Mouse (Mus musculus): Measurements from ENCODE around the gene Sez6. TPM values are rescaled to one million over a fixed set of nuclear protein-coding genes. Genes with fewer than 3 reads are reported as not detected.

The Sez6 gene
- polyA plus RNA-seq, 1 experiment from 2014 or later: 0.04 TPM

- peaks cover 5% of the 10 kb centered on the region; the same call in 1 of the 2 replicates for H3K27me3 ChIP-seq (ENCODE audit: control insufficient read depth, insufficient read depth, low read length)
- H3K4me2 ChIP-seq (ENCODE audit: low read depth, low read length): no peak overlapping the region
- H3K27ac ChIP-seq (ENCODE audit: low read length): no peak overlapping the region
- no peak for ATAC-seq (replicated peaks; ENCODE audit: extremely low read depth, insufficient read depth, low FRiP score)
- H3K4me1 ChIP-seq (ENCODE audit: control insufficient read depth, insufficient read depth, low read length): peaks cover 9% of the 10 kb centered on the region
- no peaks in the 10 kb centered on the region for H3K9me3 ChIP-seq (replicated peaks; ENCODE audit: control insufficient read depth, low read length)
- no peaks in the 10 kb centered on the region for H3K36me3 ChIP-seq (ENCODE audit: control insufficient read depth, insufficient read depth)
- 63% methylated on average over 5 of the region's 5 CpGs for WGBS
- no peak overlapping the region for H3K4me3 ChIP-seq (ENCODE audit: low read length)
- no peak overlapping the region for H3K9ac ChIP-seq (ENCODE audit: low read length)
Observed at GRCm38 (mm10) chr11:77901366-77901765, 29.2 kb upstream of the Sez6 start.

DNA sequence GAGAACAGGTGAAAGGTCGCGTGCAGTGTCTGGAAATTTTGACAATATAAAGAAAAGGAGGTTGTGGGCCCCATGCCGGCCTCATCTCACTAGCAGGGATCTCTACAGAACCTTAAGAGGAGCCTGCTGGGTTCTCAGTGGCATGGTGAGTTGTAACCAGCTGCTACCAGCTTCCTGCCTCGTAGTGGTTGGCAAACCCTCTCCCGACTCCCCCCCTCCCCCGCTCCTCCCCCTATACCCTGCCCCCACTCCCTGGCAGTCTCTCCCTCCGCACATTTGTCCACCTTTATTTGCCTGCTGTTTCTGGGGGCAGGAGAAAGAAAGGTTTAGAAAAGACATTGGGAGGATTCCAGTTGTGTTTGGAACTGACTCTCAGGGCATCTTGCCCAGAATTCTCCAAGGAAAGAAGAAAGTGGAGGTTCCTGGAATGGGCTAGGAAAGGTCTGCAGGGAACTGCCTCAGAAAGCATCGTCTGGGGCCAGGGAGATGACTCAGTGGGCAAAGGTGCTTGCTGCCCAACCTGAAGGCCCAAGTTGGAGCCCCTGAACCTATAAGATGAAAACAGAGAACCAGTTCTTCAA is 28.7 kb upstream of the Sez6 start:
- Histone ChIP-seq H3K36me3 (ENCODE audit: control insufficient read depth, insufficient read depth) (no peaks in the 10 kb centered on the region), H3K4me2 (ENCODE audit: low read depth, low read length) (no peak overlapping the region), H3K9me3 (replicated peaks; ENCODE audit: control insufficient read depth, low read length) (no peaks in the 10 kb centered on the region), H3K27me3 (ENCODE audit: control insufficient read depth, insufficient read depth, low read length) (peaks cover 5% of the 10 kb centered on the region), H3K9ac (ENCODE audit: low read length) (no peak overlapping the region), H3K4me3 (ENCODE audit: low read length) (no peak overlapping the region), H3K4me1 (ENCODE audit: control insufficient read depth, insufficient read depth, low read length) (peaks cover 5% of the 10 kb centered on the region; the same call in 1 of the 2 replicates), H3K27ac (ENCODE audit: low read length) (no peak overlapping the region)
- WGBS: 58% methylated on average over 8 of the region's 8 CpGs
- ATAC-seq (replicated peaks; ENCODE audit: extremely low read depth, insufficient read depth, low FRiP score): no peak

- WGBS: 11% methylated on average over 3 of the region's 3 CpGs
- ATAC-seq (replicated peaks; ENCODE audit: extremely low read depth, insufficient read depth, low FRiP score): no peak
- Histone ChIP-seq H3K27me3 (ENCODE audit: control insufficient read depth, insufficient read depth, low read length) (peaks cover 7% of the 10 kb centered on the region), H3K4me2 (ENCODE audit: low read depth, low read length) (no peak overlapping the region), H3K4me3 (ENCODE audit: low read length) (no peak overlapping the region), H3K36me3 (ENCODE audit: control insufficient read depth, insufficient read depth) (no peaks in the 10 kb centered on the region), H3K27ac (ENCODE audit: low read length) (no peak overlapping the region), H3K9me3 (replicated peaks; ENCODE audit: control insufficient read depth, low read length) (no peaks in the 10 kb centered on the region), H3K4me1 (ENCODE audit: control insufficient read depth, insufficient read depth, low read length) (0 out of 2 replicates have a peak, but pooled peaks cover 2% of the 10 kb centered on the region), H3K9ac (ENCODE audit: low read length) (no peak overlapping the region)
Observed at GRCm38 (mm10) chr11:77903761-77904160, 26.8 kb upstream of the Sez6 start.

GRCm38 (mm10) chr11:77904707-77905106 is 25.9 kb upstream of the Sez6 start:
- Histone ChIP-seq H3K9ac (ENCODE audit: low read length) (no peak overlapping the region), H3K36me3 (ENCODE audit: control insufficient read depth, insufficient read depth) (no peaks in the 10 kb centered on the region), H3K27me3 (ENCODE audit: control insufficient read depth, insufficient read depth, low read length) (peaks cover 7% of the 10 kb centered on the region), H3K9me3 (replicated peaks; ENCODE audit: control insufficient read depth, low read length) (no peaks in the 10 kb centered on the region), H3K4me2 (ENCODE audit: low read depth, low read length) (no peak overlapping the region), H3K4me1 (ENCODE audit: control insufficient read depth, insufficient read depth, low read length) (0 out of 2 replicates have a peak, but pooled peaks cover 2% of the 10 kb centered on the region), H3K27ac (ENCODE audit: low read length) (no peak overlapping the region), H3K4me3 (ENCODE audit: low read length) (no peak overlapping the region)
- 74% methylated on average over 1 of the region's 1 CpGs for WGBS
- ATAC-seq (replicated peaks; ENCODE audit: extremely low read depth, insufficient read depth, low FRiP score): no peak

- Histone ChIP-seq H3K27ac (ENCODE audit: low read length) (no peak overlapping the region), H3K27me3 (ENCODE audit: control insufficient read depth, insufficient read depth, low read length) (peaks cover 7% of the 10 kb centered on the region; the same call in 1 of the 2 replicates), H3K9ac (ENCODE audit: low read length) (no peak overlapping the region), H3K4me1 (ENCODE audit: control insufficient read depth, insufficient read depth, low read length) (0 out of 2 replicates have a peak, but pooled peaks cover 2% of the 10 kb centered on the region), H3K4me3 (ENCODE audit: low read length) (no peak overlapping the region), H3K36me3 (ENCODE audit: control insufficient read depth, insufficient read depth) (no peaks in the 10 kb centered on the region), H3K9me3 (replicated peaks; ENCODE audit: control insufficient read depth, low read length) (no peaks in the 10 kb centered on the region), H3K4me2 (ENCODE audit: low read depth, low read length) (no peak overlapping the region)
- ATAC-seq (replicated peaks; ENCODE audit: extremely low read depth, insufficient read depth, low FRiP score): no peak
- WGBS: 28% methylated on average over 19 of the region's 19 CpGs
Observed at GRCm38 (mm10) chr11:77906097-77906687, 24.4 kb upstream of the Sez6 start.

DNA sequence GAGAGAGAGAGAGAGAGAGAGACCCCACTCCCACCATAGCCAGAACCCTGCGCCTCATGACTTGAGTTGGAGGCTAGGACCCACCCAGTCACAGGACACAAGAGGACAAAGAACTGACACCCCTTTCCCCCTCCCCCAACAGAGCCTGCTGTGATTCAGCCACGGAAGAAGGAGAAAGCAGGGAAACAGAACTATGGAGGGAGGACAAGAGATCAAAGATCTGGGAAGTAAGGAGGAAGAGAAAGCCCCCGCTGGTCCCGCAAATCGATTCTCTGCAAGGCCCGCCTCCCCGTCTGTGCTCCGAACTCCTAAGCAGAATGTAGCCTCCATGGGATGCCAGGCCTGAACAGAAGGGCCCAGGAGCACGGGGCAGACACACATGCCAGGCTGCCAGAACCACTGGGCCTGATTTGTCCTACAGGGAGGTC is 23.8 kb upstream of the Sez6 start:
- Histone ChIP-seq H3K4me3 (ENCODE audit: low read length) (no peak overlapping the region), H3K27ac (ENCODE audit: low read length) (no peak overlapping the region), H3K9me3 (replicated peaks; ENCODE audit: control insufficient read depth, low read length) (no peaks in the 10 kb centered on the region), H3K36me3 (ENCODE audit: control insufficient read depth, insufficient read depth) (no peaks in the 10 kb centered on the region), H3K27me3 (ENCODE audit: control insufficient read depth, insufficient read depth, low read length) (peaks cover 10% of the 10 kb centered on the region; the same call in 1 of the 2 replicates), H3K4me1 (ENCODE audit: control insufficient read depth, insufficient read depth, low read length) (0 out of 2 replicates have a peak, but pooled peaks cover 2% of the 10 kb centered on the region), H3K9ac (ENCODE audit: low read length) (no peak overlapping the region), H3K4me2 (ENCODE audit: low read depth, low read length) (no peak overlapping the region)
- no peak for ATAC-seq (replicated peaks; ENCODE audit: extremely low read depth, insufficient read depth, low FRiP score)
- 19% methylated on average over 9 of the region's 9 CpGs for WGBS

DNA sequence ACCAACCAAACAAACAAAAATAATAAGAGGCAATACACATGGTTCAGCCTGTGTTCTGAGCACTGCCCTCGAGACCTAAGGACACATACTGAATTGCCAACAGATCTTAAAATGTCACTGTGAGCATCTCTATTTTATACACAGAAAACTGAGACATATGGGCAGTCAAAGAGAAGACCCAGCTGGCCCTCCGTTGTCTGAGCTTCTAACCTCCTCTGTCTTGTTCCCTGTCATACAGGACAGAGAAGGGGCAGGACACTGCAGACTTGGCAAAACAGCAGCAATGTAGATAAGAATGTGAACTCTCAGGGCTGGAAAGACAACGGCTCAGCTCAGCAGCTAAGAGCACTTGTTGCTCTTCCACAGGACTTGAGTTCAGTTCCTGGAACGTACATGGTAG is 22.1 kb upstream of the Sez6 start:
- peaks cover 13% of the 10 kb centered on the region for H3K27me3 ChIP-seq (ENCODE audit: control insufficient read depth, insufficient read depth, low read length)
- no peak for ATAC-seq (replicated peaks; ENCODE audit: extremely low read depth, insufficient read depth, low FRiP score)
- no peaks in the 10 kb centered on the region for H3K9me3 ChIP-seq (replicated peaks; ENCODE audit: control insufficient read depth, low read length)

DNA sequence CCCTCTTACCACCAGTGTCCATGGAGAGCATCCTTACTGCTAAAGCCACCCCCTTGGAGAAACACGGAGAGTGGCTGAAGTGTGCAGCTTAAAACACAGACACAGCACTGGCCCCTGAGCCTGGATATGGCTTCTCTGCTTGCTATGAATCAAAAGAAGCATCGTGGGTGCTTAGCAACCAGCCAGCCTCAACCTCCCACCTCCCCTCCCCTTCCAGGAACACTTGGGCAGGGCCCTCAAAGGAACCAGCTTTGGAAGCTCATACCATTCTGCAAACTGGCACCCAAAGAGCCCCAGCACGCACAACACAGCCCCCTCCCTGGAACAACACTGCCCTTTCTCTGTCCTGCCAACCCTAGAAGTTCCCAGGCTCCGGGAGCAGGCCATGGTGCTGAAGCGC is 21.2 kb upstream of the Sez6 start:
- no peaks in the 10 kb centered on the region for H3K36me3 ChIP-seq (ENCODE audit: control insufficient read depth, insufficient read depth)
- no peak for ATAC-seq (replicated peaks; ENCODE audit: extremely low read depth, insufficient read depth, low FRiP score)
- no peak overlapping the region for H3K4me3 ChIP-seq (ENCODE audit: low read length)
- H3K4me1 ChIP-seq (ENCODE audit: control insufficient read depth, insufficient read depth, low read length): 0 out of 2 replicates have a peak, but pooled peaks cover 2% of the 10 kb centered on the region
- H3K9me3 ChIP-seq (replicated peaks; ENCODE audit: control insufficient read depth, low read length): no peaks in the 10 kb centered on the region
- H3K9ac ChIP-seq (ENCODE audit: low read length): no peak overlapping the region
- no peak overlapping the region for H3K4me2 ChIP-seq (ENCODE audit: low read depth, low read length)
- no peak overlapping the region for H3K27ac ChIP-seq (ENCODE audit: low read length)
- peaks cover 22% of the 10 kb centered on the region for H3K27me3 ChIP-seq (ENCODE audit: control insufficient read depth, insufficient read depth, low read length)
- WGBS: 27% methylated on average over 5 of the region's 5 CpGs

More for the DNA sequence above, 22.1 kb upstream of the Sez6 start:
- H3K36me3 ChIP-seq (ENCODE audit: control insufficient read depth, insufficient read depth): no peaks in the 10 kb centered on the region
- H3K4me2 ChIP-seq (ENCODE audit: low read depth, low read length): no peak overlapping the region
- 0 out of 2 replicates have a peak, but pooled peaks cover 2% of the 10 kb centered on the region for H3K4me1 ChIP-seq (ENCODE audit: control insufficient read depth, insufficient read depth, low read length)
- no peak overlapping the region for H3K4me3 ChIP-seq (ENCODE audit: low read length)
- 52% methylated on average over 4 of the region's 4 CpGs for WGBS
- no peak overlapping the region for H3K27ac ChIP-seq (ENCODE audit: low read length)
- no peak overlapping the region for H3K9ac ChIP-seq (ENCODE audit: low read length)

DNA sequence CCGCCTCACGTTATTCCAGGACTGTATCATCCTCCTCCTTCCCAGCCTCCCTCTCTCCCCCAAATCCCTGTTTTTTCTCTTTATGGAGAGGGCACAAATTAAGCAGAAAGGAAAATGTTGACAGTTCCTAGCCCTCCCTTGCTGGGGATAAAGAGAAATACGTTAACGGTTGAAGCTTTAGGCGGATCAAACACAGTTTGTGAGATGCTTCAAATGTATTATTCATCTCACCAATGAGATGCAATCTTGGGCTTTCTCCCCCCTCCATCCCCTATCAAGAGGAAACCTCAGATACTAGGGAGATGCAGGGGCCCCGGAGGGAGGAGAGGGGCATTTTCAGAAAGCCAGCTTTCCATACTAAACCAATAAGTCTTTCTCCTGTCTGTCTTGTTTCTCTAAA is 20.8 kb upstream of the Sez6 start:
- Histone ChIP-seq H3K36me3 (ENCODE audit: control insufficient read depth, insufficient read depth) (no peaks in the 10 kb centered on the region), H3K4me2 (ENCODE audit: low read depth, low read length) (no peak overlapping the region), H3K4me1 (ENCODE audit: control insufficient read depth, insufficient read depth, low read length) (0 out of 2 replicates have a peak, but pooled peaks cover 2% of the 10 kb centered on the region), H3K27ac (ENCODE audit: low read length) (no peak overlapping the region), H3K4me3 (ENCODE audit: low read length) (no peak overlapping the region), H3K27me3 (ENCODE audit: control insufficient read depth, insufficient read depth, low read length) (peaks cover 25% of the 10 kb centered on the region), H3K9me3 (replicated peaks; ENCODE audit: control insufficient read depth, low read length) (no peaks in the 10 kb centered on the region), H3K9ac (ENCODE audit: low read length) (no peak overlapping the region)
- no peak for ATAC-seq (replicated peaks; ENCODE audit: extremely low read depth, insufficient read depth, low FRiP score)
- WGBS: 18% methylated on average over 6 of the region's 6 CpGs
